Mouse (Mus musculus) gastrocnemius, postnatal 4 days (tissue): Measurements from ENCODE around the gene Cdc42ep4. TPM values are rescaled to one million over a fixed set of nuclear protein-coding genes. Genes with fewer than 3 reads are reported as not detected.
A peak's percentile ranks its signal among the peaks of the same experiment; 100 is the strongest.

Experiments used
- DNase-seq, 2 experiments: peaks; one replicate each; pipeline ENCODE4 v3.0.0; 2021 to 2022; ENCODE audit warnings: low spot score in 2 of 2, mixed read lengths in 2 of 2
- total RNA-seq, 2 experiments: library from RNA; stranded (reverse); gene quantifications; 2 replicates each; pipeline ENCODE4 v1.2.3; 2021

Gene Cdc42ep4
- total RNA-seq, 2 experiments from 2014 or later, result 26.3 to 27.5 TPM

DNA sequence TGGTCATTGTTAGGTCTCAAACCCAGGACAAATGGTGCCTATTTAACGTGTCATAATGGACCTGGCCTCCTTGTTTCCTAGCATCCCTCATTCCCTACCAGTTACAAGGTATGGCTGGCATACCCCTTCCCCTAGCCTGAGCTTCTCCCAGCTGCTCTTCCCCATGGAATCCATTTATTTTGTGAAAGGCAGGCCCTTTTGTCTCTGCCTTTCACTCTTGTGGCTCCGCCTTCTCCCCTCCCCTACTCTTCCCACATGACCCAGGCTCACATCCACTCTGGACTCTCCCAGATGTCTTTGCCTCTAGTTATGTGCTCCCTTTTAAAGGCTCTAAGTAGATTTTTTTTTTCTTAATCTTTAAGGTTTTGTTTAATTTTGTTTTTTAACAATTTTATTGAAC, 64.7 kb downstream of the Cdc42ep4 start:
- DNase-seq, result no peak

DNA sequence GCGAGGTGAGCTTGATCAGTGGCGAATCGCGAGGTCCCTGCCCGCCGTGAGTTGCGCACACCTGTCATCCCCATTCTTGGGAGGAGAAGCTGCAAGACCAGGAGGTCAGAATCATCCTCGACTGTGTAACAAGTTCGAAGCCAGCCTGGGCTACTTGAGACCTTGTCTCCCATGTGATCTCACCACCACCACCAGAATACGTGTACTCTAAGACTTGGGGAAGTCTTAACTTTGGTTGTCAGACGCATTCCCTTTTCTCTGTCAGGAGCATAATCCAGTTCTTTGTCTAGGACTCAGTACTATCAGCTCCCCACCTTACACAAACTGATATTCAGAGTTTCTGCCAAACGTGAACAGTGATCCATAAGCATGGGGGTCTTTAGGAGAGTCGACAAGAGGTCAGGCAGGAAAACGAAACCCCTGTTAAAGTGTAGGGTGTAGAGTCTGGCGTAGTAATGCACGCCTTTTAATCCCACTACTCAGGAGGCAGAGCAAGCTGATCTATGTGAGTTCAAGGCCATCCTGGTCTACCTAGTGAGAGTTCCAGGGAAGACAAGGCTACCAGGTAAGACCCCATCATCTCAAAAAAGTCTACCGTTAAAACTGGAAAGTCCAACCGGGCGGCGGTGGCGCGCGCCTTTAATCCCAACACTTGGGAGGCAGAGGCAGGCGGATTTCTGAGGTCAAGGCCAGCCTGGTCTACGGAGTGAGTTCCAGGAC, 66.8 kb downstream of the Cdc42ep4 start:
- DNase-seq, result no peak

DNA sequence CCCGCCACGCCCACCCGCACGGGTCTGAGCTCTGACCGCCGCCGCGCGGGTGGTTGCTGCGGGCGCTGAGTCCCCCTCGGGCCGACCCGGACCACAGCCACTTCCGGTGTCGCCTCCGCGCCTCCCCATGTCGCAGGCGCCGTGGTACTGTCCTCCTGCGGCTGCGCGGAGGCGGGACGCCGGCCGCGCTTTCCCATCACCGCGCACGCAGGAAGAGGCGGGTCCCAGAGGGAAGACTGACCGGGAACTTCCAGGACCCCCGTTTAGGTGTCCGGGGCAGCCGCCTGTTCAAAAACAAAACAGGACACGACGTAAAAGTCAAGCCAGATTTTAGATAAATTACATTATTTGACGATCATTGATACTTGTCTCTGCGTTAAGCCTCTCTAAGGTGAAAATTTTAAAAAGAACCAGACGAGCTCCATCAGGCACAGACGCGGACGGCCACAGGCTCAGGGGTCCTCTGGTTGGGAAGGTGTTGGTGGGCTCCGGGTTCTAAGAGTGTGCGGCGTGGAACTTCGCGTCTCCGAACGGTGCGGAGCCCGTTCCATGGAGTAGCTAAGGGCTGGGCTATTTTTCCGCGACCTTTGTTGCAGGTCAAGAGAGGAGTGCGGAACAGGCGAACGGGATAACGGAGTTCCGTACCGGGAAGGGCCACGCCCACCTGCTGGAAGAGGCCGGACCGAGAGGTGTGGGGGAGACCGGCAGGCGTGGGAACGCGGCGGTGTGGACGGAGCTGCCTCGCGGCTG, 67.5 kb downstream of the Cdc42ep4 start, which contains the start of the genes Fam104a and D11Wsu47e:
Fam104a (minus strand) TSS at position 199 of the 750 bp plus-strand sequence.
D11Wsu47e (plus strand) TSS at position 456 of the 750 bp plus-strand sequence.
- DNase-seq, result peak; percentile 78 to 94

DNA sequence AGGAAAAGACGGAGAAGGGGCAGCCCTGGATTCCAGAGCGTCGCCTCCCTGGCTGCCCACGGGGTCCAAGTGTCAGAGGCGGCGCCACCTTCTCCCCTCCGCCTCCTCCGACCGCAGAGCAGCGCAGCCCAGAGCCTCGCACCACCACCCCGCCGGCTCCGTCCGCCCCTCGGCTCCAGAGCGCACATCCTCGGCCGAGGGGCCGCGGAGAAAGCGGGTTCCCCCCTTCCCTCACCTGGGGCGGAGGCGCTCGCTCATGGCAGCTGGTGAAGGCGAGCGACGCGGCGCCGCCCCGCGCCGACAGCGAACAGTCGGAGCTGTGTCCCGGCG, 68.1 kb downstream of the Cdc42ep4 start:
- DNase-seq, result no peak

DNA sequence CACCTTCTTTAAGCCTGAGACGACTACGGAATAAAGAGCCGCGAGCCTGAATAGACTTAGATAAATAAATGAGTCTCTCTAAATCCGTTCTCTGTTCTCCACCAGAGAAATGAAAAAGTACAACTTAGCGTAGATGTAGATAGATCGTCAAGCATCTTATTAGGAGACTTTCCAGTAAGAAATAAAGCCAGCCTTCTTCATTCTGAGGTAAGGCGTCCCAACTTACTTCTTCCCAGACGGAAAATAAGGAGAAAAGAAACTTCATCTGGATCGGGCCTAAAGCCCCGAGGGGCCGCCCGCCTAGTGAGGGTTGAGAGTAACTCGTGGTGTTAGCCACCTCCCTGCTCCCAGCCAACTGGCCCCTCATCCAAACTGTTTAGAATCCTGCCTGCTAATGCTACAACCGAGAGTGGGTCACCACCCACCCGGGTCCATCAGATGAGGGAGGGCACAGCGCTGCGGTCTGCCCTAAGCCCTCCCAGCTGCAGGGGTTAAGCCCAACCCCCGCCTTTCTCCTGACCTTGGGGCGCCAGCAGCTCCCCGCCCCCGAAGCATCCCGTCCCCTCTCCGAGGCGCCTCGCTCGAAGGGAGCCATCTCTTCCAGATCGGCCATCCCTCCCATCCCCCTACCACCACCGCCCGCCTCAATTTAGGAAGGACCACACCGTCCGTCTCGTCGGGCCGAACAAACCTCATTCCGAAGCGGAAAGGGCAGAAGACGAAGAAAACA, 68.6 kb downstream of the Cdc42ep4 start:
- peak; percentile 42 to 66 for DNase-seq

DNA sequence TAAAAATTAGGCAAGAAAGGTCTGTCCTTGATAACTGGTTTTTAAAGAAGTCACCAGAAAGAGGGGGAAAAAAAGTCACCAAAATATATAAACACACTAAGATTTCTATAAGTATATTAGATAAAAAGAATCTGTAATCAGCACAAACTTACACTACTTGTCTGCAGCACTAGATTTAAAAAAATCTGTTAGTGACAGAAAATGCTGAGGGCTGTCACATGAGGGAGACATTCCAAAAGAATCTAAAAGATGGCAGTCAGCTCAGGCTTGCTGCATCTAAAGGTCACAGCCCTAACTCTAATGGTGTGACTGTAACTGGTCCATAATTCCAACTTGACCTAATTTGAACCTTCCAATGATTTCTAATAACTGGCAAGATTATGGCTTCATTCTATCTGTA, 69.7 kb downstream of the Cdc42ep4 start:
- DNase-seq, result no peak

DNA sequence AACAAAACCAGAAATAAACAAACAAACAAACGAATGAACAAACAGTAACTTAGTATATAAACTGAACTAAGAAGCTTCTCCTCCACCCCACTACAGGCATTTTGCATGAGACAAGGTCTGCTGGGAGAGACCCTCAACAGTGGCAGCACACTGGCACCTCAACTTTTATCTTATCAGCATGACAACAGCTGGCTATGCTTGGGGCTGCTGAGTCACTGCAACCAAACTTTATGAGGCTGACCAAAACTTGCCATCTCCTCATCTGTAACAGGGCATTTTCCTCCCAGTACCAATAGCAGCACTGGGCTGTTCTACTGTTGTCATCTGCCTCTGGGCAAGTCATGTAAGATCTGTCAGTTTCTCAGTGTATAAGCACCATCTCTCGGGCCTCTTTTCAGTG, 70.7 kb downstream of the Cdc42ep4 start:
- no peak for DNase-seq

DNA sequence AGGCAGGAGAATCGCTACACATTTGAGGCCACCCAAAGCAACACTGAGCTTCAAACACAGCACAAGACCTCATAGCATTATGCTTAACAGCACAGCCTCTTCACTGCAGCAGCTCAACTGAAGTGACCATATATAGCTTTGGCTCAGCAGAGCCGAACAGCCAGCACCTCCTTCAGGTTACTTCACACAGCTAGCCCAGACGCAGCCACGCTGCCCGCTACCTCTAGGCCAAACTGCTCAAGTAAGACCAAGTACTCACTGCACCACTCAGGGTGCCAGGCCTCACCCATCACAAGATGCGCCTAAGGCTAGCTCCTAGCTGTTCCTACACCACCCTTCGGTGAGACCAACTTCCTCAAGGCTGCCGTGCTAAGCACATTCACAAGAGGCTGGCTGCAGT, 73.3 kb downstream of the Cdc42ep4 start:
- no peak for DNase-seq

DNA sequence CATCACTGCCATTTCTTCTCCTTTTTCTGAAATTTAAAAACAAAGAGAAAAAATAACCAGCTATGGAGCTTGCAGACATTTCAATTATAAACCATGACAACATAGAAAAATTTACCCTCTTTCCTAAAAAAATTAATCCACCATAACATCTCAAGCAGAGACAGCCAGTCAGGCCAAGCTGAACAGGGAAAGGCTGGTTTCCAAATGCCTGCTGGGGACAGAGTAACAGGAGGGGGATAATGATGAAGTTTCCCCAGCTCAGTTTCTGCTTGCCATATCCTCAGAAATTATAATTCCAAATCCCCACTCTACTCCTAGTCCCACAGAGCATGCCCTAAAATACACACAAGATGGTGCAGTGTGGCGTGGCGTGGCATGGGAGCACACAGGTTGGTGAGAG, 74.3 kb downstream of the Cdc42ep4 start:
- DNase-seq, result no peak

Other genes starting within 250 kb of the Cdc42ep4 start
- under 1 TPM in 1 of 2 experiments, not detected in 1; 0.13 TPM for gene Sstr2, start 132.5 kb downstream of the Cdc42ep4 start, total RNA-seq
- 10 to 100 TPM; 23.0 to 26.6 TPM for gene Cog1, start 102.7 kb downstream of the Cdc42ep4 start, total RNA-seq
- 1 to 10 TPM; 8.2 to 8.9 TPM for gene Slc39a11, start 101.8 kb downstream of the Cdc42ep4 start, total RNA-seq
- gene Fam104a, start 67.7 kb downstream of the Cdc42ep4 start, total RNA-seq, result 10 to 100 TPM; 29.4 to 31.3 TPM
- 10 to 100 TPM; 11.3 to 16.7 TPM for gene D11Wsu47e, start 67.5 kb downstream of the Cdc42ep4 start, total RNA-seq
- gene Cpsf4l, start 41.9 kb downstream of the Cdc42ep4 start, total RNA-seq, result not detected